Mouse (Mus musculus) forebrain, embryonic 14.5 days (tissue): ENCODE data around the gene Kcnh8. TPM values are rescaled to one million over a fixed set of nuclear protein-coding genes. Genes with fewer than 3 reads are reported as not detected.
A peak's percentile ranks its signal among the peaks of the same experiment; 100 is the strongest.

Experiments
- ATAC-seq: fragments of 200-750 bp; cut with Nextera tagmentation; 2 replicates; pipeline ENCODE4 v1.8.0; 2017; ENCODE audit warnings: mild to moderate bottlenecking, moderate library complexity
- DNase-seq: peaks from one replicate; pipeline ENCODE4 v3.0.0-alpha.2; 2015; ENCODE audit warnings: low spot score
- H3K27ac ChIP-seq: fragments of 300-500 bp; sonication (generic); 2 replicates; pipeline ENCODE4 v1.5.1; 2014; ENCODE audit warnings: low read depth, mild to moderate bottlenecking, control low read depth, low read length, moderate library complexity
- H3K27me3 ChIP-seq: fragments of 300-500 bp; sonication (generic); replicated peaks from 2 replicates; pipeline ENCODE4 v1.6.1; 2014; ENCODE audit warnings: low read length, control low read depth, mixed read lengths; ENCODE audit not compliant: control insufficient read depth, insufficient read depth
- H3K36me3 ChIP-seq: fragments of 300-500 bp; sonication (generic); 2 replicates; pipeline ENCODE4 v1.6.1; 2014; ENCODE audit warnings: low read length, control low read depth; ENCODE audit not compliant: control insufficient read depth, insufficient read depth
- H3K4me1 ChIP-seq: fragments of 300-500 bp; sonication (generic); 2 replicates; pipeline ENCODE4 v1.6.1; 2014; ENCODE audit warnings: antibody characterized with exemption, low read length, control low read depth; ENCODE audit not compliant: control insufficient read depth, insufficient read depth
- H3K4me2 ChIP-seq: fragments of 300-500 bp; sonication (generic); 2 replicates; pipeline ENCODE4 v1.6.1; 2014; ENCODE audit warnings: mild to moderate bottlenecking, control low read depth, low read length
- H3K4me3 ChIP-seq: fragments of 300-500 bp; sonication (generic); 2 replicates; pipeline ENCODE4 v1.5.1; 2014; ENCODE audit warnings: low read depth, low read length, control low read depth
- H3K9ac ChIP-seq: fragments of 300-500 bp; sonication (generic); 2 replicates; pipeline ENCODE4 v1.6.1; 2014; ENCODE audit warnings: mild to moderate bottlenecking, low read length, control low read depth, moderate library complexity
- H3K9me3 ChIP-seq: fragments of 300-500 bp; sonication (generic); replicated peaks from 2 replicates; pipeline ENCODE4 v1.6.1; 2016; ENCODE audit warnings: low read length, control low read depth, mixed read lengths; ENCODE audit not compliant: control insufficient read depth
- WGBS: fragments of 180-500 bp; shearing (Covaris S2); extraction: QIAGEN DNeasy Blood & Tissue Kit; methylation state at CpG from one replicate; pipeline ENCODE4 v1.1.7; 2014; 5-methylcytosine and 5-hydroxymethylcytosine counted together
- polyA plus RNA-seq: library from polyadenylated mRNA; unstranded; fragments of >200 nt; fragmentation: Nextera tagmentation; extraction: Ambion mirVana; gene quantifications from 2 replicates; pipeline ENCODE4 v1.2.1, GENCODE M21; 2014

Kcnh8 gene
- polyA plus RNA-seq, 1 experiment from 2014 or later = 3.4 TPM

- H3K4me3 ChIP-seq = peak overlapping the region; percentile 59
- H3K9me3 ChIP-seq = no peaks in the 10 kb centered on the region
- peaks cover 9% of the 10 kb centered on the region; the same call in 1 of the 2 replicates for H3K4me1 ChIP-seq
- WGBS = under 1% methylated on average over 14 of the region's 14 CpGs
- 0 out of 2 replicates have a peak, but pooled peaks cover 6% of the 10 kb centered on the region for H3K27me3 ChIP-seq
- no peak for DNase-seq
- H3K27ac ChIP-seq = peak overlapping the region; percentile 93
- H3K4me2 ChIP-seq = peak overlapping the region; percentile 66
- ATAC-seq = no peak
- peak overlapping the region; percentile 90 for H3K9ac ChIP-seq
- H3K36me3 ChIP-seq = no peaks in the 10 kb centered on the region
These were observed 267 bp downstream of the Kcnh8 start for GRCm38 (mm10) chr17:52602781-52603170.

GRCm38 (mm10) chr17:52603411-52603810, 902 bp downstream of the Kcnh8 start:
- ATAC-seq (no peak), DNase-seq (peak; percentile 14)
- H3K27me3 ChIP-seq = 0 out of 2 replicates have a peak, but pooled peaks cover 6% of the 10 kb centered on the region
- H3K4me2 ChIP-seq = peak overlapping the region; percentile 66
- peaks cover 9% of the 10 kb centered on the region; the same call in 1 of the 2 replicates for H3K4me1 ChIP-seq
- H3K9ac ChIP-seq = peak overlapping the region; percentile 22; the same call in 1 of the 2 replicates
- H3K4me3 ChIP-seq = peak overlapping the region; percentile 59
- 3% methylated on average over 5 of the region's 5 CpGs for WGBS
- no peak overlapping the region for H3K27ac ChIP-seq
- no peaks in the 10 kb centered on the region for H3K9me3 ChIP-seq
- no peaks in the 10 kb centered on the region for H3K36me3 ChIP-seq

- Histone ChIP-seq H3K36me3 (no peaks in the 10 kb centered on the region), H3K27ac (no peak overlapping the region), H3K9ac (no peak overlapping the region), H3K4me3 (no peak overlapping the region), H3K4me2 (no peak overlapping the region), H3K9me3 (no peaks in the 10 kb centered on the region), H3K27me3 (no peaks in the 10 kb centered on the region), H3K4me1 (no peaks in the 10 kb centered on the region)
- no peak for ATAC-seq
- WGBS = 44% methylated on average over 4 of the region's 4 CpGs
- DNase-seq = no peak
These were observed 8.9 kb downstream of the Kcnh8 start for GRCm38 (mm10) chr17:52611382-52611781.

- Histone ChIP-seq H3K9me3 (no peaks in the 10 kb centered on the region), H3K27ac (no peak overlapping the region), H3K4me1 (no peaks in the 10 kb centered on the region), H3K4me3 (no peak overlapping the region), H3K36me3 (no peaks in the 10 kb centered on the region), H3K27me3 (no peaks in the 10 kb centered on the region), H3K4me2 (no peak overlapping the region), H3K9ac (no peak overlapping the region)
- ATAC-seq (no peak), DNase-seq (no peak)
These were observed 46.7 kb downstream of the Kcnh8 start for GRCm38 (mm10) chr17:52649186-52649585.

GRCm38 (mm10) chr17:52691988-52692387, 89.5 kb downstream of the Kcnh8 start:
- Histone ChIP-seq H3K4me3 (no peak overlapping the region), H3K4me1 (no peaks in the 10 kb centered on the region), H3K4me2 (no peak overlapping the region), H3K36me3 (no peaks in the 10 kb centered on the region), H3K27me3 (no peaks in the 10 kb centered on the region), H3K9me3 (no peaks in the 10 kb centered on the region), H3K9ac (no peak overlapping the region), H3K27ac (no peak overlapping the region)
- DNase-seq (no peak), ATAC-seq (no peak)

GRCm38 (mm10) chr17:52701944-52702343, 99.4 kb downstream of the Kcnh8 start:
- Histone ChIP-seq H3K9me3 (no peaks in the 10 kb centered on the region), H3K27ac (no peak overlapping the region), H3K4me3 (no peak overlapping the region), H3K27me3 (no peaks in the 10 kb centered on the region), H3K4me2 (no peak overlapping the region), H3K4me1 (no peaks in the 10 kb centered on the region), H3K9ac (no peak overlapping the region), H3K36me3 (no peaks in the 10 kb centered on the region)
- no peak for DNase-seq
- ATAC-seq = no peak
- 82% methylated on average over 3 of the region's 3 CpGs for WGBS

- no peaks in the 10 kb centered on the region for H3K9me3 ChIP-seq
- no peak overlapping the region for H3K27ac ChIP-seq
- no peak overlapping the region for H3K9ac ChIP-seq
- no peaks in the 10 kb centered on the region for H3K4me1 ChIP-seq
- no peak overlapping the region for H3K4me2 ChIP-seq
- no peaks in the 10 kb centered on the region for H3K27me3 ChIP-seq
- no peak overlapping the region for H3K4me3 ChIP-seq
- H3K36me3 ChIP-seq = no peaks in the 10 kb centered on the region
- 0% methylated on average over 1 of the region's 1 CpGs for WGBS
- DNase-seq = no peak
- ATAC-seq = no peak
These were observed 109.8 kb downstream of the Kcnh8 start for GRCm38 (mm10) chr17:52712319-52712718.

GRCm38 (mm10) chr17:52722214-52722613, 119.7 kb downstream of the Kcnh8 start:
- no peaks in the 10 kb centered on the region for H3K27me3 ChIP-seq
- DNase-seq = no peak
- H3K9ac ChIP-seq = no peak overlapping the region
- H3K4me3 ChIP-seq = no peak overlapping the region
- H3K9me3 ChIP-seq = no peaks in the 10 kb centered on the region
- no peak overlapping the region for H3K27ac ChIP-seq
- no peaks in the 10 kb centered on the region for H3K4me1 ChIP-seq
- ATAC-seq = no peak
- no peak overlapping the region for H3K4me2 ChIP-seq
- WGBS = 78% methylated on average over 3 of the region's 3 CpGs
- H3K36me3 ChIP-seq = no peaks in the 10 kb centered on the region

- H3K4me3 ChIP-seq = no peak overlapping the region
- ATAC-seq (no peak), DNase-seq (no peak)
- H3K9ac ChIP-seq = no peak overlapping the region
- no peaks in the 10 kb centered on the region for H3K9me3 ChIP-seq
- no peaks in the 10 kb centered on the region for H3K4me1 ChIP-seq
- H3K27me3 ChIP-seq = no peaks in the 10 kb centered on the region
- H3K36me3 ChIP-seq = no peaks in the 10 kb centered on the region
- H3K27ac ChIP-seq = no peak overlapping the region
- H3K4me2 ChIP-seq = no peak overlapping the region
- 74% methylated on average over 2 of the region's 2 CpGs for WGBS
These were observed 126.3 kb downstream of the Kcnh8 start for GRCm38 (mm10) chr17:52728806-52729205.
